Mouse (Mus musculus) forebrain, embryonic 14.5 days (tissue): ENCODE results near the gene Ppfibp1. TPM values are rescaled to one million over a fixed set of nuclear protein-coding genes. Genes with fewer than 3 reads are reported as not detected.

ENCODE experiments used
- ATAC-seq: fragments of 200-750 bp; cut with Nextera tagmentation; 2 replicates; pipeline ENCODE4 v1.8.0; 2017; ENCODE audit warnings: mild to moderate bottlenecking, moderate library complexity
- DNase-seq: peaks from one replicate; pipeline ENCODE4 v3.0.0-alpha.2; 2015; ENCODE audit warnings: low spot score
- H3K27ac ChIP-seq: fragments of 300-500 bp; sonication (generic); 2 replicates; pipeline ENCODE4 v1.5.1; 2014; ENCODE audit warnings: low read depth, mild to moderate bottlenecking, control low read depth, low read length, moderate library complexity
- H3K27me3 ChIP-seq: fragments of 300-500 bp; sonication (generic); replicated peaks from 2 replicates; pipeline ENCODE4 v1.6.1; 2014; ENCODE audit warnings: low read length, control low read depth, mixed read lengths; ENCODE audit not compliant: control insufficient read depth, insufficient read depth
- H3K36me3 ChIP-seq: fragments of 300-500 bp; sonication (generic); 2 replicates; pipeline ENCODE4 v1.6.1; 2014; ENCODE audit warnings: low read length, control low read depth; ENCODE audit not compliant: control insufficient read depth, insufficient read depth
- H3K4me1 ChIP-seq: fragments of 300-500 bp; sonication (generic); 2 replicates; pipeline ENCODE4 v1.6.1; 2014; ENCODE audit warnings: antibody characterized with exemption, low read length, control low read depth; ENCODE audit not compliant: control insufficient read depth, insufficient read depth
- H3K4me2 ChIP-seq: fragments of 300-500 bp; sonication (generic); 2 replicates; pipeline ENCODE4 v1.6.1; 2014; ENCODE audit warnings: mild to moderate bottlenecking, control low read depth, low read length
- H3K4me3 ChIP-seq: fragments of 300-500 bp; sonication (generic); 2 replicates; pipeline ENCODE4 v1.5.1; 2014; ENCODE audit warnings: low read depth, low read length, control low read depth
- H3K9ac ChIP-seq: fragments of 300-500 bp; sonication (generic); 2 replicates; pipeline ENCODE4 v1.6.1; 2014; ENCODE audit warnings: mild to moderate bottlenecking, low read length, control low read depth, moderate library complexity
- H3K9me3 ChIP-seq: fragments of 300-500 bp; sonication (generic); replicated peaks from 2 replicates; pipeline ENCODE4 v1.6.1; 2016; ENCODE audit warnings: low read length, control low read depth, mixed read lengths; ENCODE audit not compliant: control insufficient read depth
- WGBS: fragments of 180-500 bp; shearing (Covaris S2); extraction: QIAGEN DNeasy Blood & Tissue Kit; methylation state at CpG from one replicate; pipeline ENCODE4 v1.1.7; 2014; 5-methylcytosine and 5-hydroxymethylcytosine counted together
- polyA plus RNA-seq: library from polyadenylated mRNA; unstranded; fragments of >200 nt; fragmentation: Nextera tagmentation; extraction: Ambion mirVana; gene quantifications from 2 replicates; pipeline ENCODE4 v1.2.1, GENCODE M21; 2014

Gene Ppfibp1
- polyA plus RNA-seq, 1 experiment from 2014 or later: 10.9 TPM

DNA sequence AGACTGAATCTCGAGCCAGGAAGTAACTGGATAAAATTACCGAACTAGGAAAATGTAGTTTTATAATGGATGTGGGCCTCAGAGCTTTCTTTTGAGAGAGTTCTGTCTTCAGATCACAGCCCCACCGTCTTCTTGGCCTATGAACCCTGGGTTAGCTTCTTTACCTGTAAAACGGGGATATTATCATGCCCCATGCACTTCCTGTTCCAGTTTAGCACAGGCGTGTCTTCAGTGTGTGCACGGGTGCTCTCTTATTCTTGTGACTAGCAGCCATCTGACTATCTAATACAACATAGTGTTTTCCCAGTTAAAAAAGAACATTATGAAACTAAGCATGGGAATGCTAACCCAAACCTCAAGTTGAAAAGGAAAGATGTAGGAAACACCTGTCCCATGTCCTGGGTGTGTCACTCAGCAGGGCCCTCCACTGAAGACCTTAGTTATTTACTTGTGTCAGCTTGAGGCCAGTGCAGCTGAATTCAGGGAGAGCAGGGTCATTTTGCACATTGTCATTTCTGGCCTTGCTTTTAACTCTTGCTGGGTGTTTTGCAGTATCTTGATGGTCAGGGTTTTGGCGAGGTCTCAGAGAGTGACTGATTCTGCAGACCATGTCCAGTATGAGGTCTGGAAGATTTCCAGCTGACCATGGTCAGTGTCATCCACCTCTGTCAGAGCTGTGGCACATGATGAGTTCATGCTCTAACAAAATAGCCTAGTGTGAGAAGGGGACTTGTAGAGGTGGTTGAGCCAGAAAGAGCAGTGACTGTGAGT is 53.4 kb downstream of the Ppfibp1 start:
- Histone ChIP-seq H3K27me3 (no peaks in the 10 kb centered on the region), H3K4me1 (no peaks in the 10 kb centered on the region), H3K4me2 (no peak overlapping the region), H3K4me3 (no peak overlapping the region), H3K9ac (no peak overlapping the region), H3K9me3 (no peaks in the 10 kb centered on the region), H3K36me3 (no peaks in the 10 kb centered on the region), H3K27ac (no peak overlapping the region)
- DNase-seq (no peak), ATAC-seq (no peak)
- 88% methylated on average over 7 of the region's 7 CpGs for WGBS

DNA sequence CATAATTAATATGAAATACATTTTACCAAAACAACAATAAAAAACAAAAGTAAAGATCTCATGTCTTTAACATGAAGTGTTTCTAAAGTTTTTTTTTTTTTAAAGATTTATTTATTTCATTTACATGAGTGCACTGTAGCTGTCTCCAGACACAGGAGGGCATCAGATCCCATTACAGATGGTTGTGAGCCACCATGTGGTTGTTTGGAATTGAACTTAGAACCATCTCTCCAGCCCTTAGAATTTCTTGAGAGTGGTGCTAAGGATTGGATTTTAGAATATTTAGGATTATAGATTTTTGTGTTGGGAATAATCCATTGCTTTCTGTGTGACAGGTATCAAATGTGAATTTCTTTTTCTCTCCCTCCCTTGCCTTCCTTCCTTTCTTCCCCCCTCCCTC is 55.7 kb downstream of the Ppfibp1 start:
- DNase-seq: no peak
- Histone ChIP-seq H3K36me3 (no peaks in the 10 kb centered on the region), H3K4me2 (no peak overlapping the region), H3K9ac (no peak overlapping the region), H3K9me3 (no peaks in the 10 kb centered on the region), H3K27me3 (no peaks in the 10 kb centered on the region), H3K27ac (no peak overlapping the region), H3K4me3 (no peak overlapping the region), H3K4me1 (no peaks in the 10 kb centered on the region)
- no peak for ATAC-seq

DNA sequence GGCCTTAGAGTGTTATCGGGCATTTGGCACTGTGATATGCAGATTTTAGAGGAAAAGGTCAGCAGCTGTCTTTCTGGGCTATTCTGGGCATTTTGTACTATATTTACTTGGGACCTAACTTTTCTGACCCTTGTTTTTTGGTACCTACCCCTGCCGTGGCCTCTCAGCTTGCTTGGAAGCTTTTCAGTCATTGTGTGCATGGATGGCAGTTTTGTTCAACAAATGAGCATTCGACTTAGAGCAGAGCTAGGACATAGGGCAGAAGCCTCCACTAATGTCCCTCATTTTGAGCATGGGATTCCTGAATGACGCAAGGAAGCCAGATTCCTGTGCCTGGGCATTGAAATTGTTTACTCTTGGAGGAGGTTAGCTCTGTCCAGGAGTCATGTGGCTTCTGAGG is 56.5 kb downstream of the Ppfibp1 start:
- Histone ChIP-seq H3K4me1 (peaks cover 3% of the 10 kb centered on the region; the same call in 1 of the 2 replicates), H3K4me2 (no peak overlapping the region), H3K9ac (no peak overlapping the region), H3K9me3 (no peaks in the 10 kb centered on the region), H3K27ac (no peak overlapping the region), H3K27me3 (no peaks in the 10 kb centered on the region), H3K4me3 (no peak overlapping the region), H3K36me3 (no peaks in the 10 kb centered on the region)
- whole genome bisulfite sequencing: 68% methylated on average over 4 of the region's 4 CpGs
- DNase-seq (no peak), ATAC-seq (no peak)

DNA sequence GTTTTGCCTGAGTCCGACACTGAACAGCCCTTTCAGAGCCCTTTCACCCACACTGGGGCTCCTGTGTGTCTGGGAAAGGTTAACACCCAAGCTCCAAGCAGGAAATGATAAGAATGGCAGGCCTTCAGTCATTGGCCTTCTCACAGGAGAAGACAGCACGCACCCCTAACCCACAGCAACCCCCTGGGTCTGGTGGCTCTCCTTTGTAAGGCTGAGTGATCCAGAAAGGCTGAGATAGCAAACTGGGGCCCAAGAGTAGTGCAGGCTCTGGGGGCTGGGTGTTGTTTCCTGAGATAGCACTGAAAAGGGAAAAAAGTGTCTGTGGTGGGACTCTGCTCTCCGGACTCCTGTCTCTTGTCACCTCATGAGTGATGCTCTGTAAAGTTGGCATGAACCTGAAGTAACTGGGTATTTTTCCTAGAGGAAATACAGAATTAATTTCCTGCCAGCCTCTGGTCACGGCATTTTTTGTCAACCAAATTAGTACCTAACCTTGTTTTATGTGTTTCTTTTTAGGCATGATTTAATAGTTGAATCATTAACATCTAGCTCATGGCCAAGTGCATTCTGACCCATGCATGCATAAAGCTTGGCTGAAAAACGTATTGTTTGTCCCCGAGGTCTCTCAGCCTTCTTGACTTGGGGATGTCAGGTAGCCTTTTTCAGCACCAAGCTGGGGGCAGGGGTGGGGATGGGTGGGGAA is 58.2 kb downstream of the Ppfibp1 start:
- DNase-seq (no peak), ATAC-seq (no peak)
- no peaks in the 10 kb centered on the region for H3K27me3 ChIP-seq
- H3K9me3 ChIP-seq: no peaks in the 10 kb centered on the region
- no peak overlapping the region for H3K4me2 ChIP-seq
- no peak overlapping the region for H3K4me3 ChIP-seq
- peaks cover 9% of the 10 kb centered on the region; the same call in 1 of the 2 replicates for H3K4me1 ChIP-seq
- H3K9ac ChIP-seq: no peak overlapping the region
- H3K27ac ChIP-seq: no peak overlapping the region
- H3K36me3 ChIP-seq: no peaks in the 10 kb centered on the region
- 72% methylated on average over 6 of the region's 6 CpGs for WGBS

DNA sequence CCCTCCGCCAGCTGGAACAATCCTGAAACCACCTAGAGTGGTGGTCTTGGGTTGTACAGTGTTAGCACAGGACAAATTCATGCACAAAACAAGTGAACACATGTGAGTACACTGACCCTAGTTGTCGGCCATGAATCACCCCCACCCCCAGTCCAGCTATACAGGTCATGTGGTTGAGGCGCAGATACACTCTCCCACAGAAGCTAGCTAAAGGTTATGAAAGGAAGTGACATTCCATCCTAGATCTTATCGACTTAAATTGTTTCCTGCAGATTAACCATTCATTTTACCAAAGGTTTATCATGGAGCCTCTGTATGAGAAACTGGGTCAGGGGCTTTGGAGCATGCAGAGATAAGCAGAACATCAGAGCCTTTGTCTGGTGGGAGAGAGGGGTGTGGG is 58.9 kb downstream of the Ppfibp1 start:
- Histone ChIP-seq H3K4me2 (no peak overlapping the region), H3K9me3 (no peaks in the 10 kb centered on the region), H3K36me3 (no peaks in the 10 kb centered on the region), H3K4me3 (no peak overlapping the region), H3K27ac (no peak overlapping the region), H3K27me3 (no peaks in the 10 kb centered on the region), H3K9ac (no peak overlapping the region), H3K4me1 (peaks cover 9% of the 10 kb centered on the region; the same call in 1 of the 2 replicates)
- DNase-seq (no peak), ATAC-seq (no peak)
- WGBS: 87% methylated on average over 4 of the region's 4 CpGs

DNA sequence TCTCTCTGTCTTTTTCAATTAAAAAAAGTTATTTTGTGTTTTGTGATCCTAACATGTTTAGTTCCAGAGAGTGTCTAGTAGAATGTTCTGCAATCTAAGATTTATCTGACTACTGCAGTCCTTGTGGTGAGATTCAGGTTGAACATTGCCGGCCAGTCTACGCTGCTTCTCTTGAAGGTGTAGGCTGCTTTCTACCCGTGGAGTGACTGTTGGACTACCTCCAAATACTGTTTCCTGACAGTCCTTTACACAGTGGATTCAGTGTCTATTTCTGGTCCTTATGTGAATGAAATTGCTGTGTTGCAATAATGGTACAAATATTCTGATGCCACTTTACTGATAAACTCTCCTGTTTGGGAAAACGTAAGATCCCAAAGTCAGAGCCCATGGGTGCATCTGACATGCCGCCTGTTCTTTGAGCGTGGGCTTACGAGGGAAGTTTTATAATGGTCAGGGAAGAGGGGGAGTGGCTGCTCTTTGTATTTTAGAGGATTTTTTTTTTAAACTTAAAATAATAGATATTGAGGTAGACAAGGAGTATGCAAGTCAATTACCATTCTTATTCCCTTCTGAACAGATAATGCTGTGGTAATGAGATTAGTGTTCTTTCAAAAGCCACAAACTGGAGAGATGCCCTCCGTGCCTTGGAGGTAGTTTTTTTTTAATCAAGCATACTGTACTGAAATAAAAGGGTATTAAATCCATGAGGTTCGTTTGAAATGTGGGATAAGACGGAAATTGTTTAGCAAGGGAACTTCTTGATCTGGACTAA is 61.6 kb downstream of the Ppfibp1 start:
- Histone ChIP-seq H3K9me3 (no peaks in the 10 kb centered on the region), H3K4me1 (peaks cover 9% of the 10 kb centered on the region; the same call in 1 of the 2 replicates), H3K9ac (no peak overlapping the region), H3K27me3 (no peaks in the 10 kb centered on the region), H3K4me3 (no peak overlapping the region), H3K36me3 (no peaks in the 10 kb centered on the region), H3K4me2 (no peak overlapping the region), H3K27ac (no peak overlapping the region)
- ATAC-seq (no peak), DNase-seq (no peak)
- 18% methylated on average over 10 of the region's 10 CpGs for WGBS

DNA sequence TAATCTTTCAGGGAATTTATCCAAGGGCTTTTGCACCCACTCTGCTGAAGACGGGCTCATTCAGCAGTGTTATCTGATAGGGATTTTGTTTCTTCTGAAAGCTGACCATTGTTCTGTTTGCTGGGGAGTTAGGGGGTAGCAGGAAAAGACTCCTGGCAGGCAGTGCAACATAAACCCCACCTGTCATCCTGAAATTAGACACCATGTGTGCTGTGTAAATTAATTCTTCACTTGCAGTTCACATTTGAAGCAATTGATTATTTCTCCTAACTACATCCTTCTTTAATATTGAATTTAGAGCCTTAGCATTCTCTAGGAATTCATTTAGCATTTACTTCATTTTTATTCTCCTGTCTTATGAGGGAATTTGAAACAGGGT is 62.2 kb downstream of the Ppfibp1 start:
- DNase-seq (no peak), ATAC-seq (no peak)
- Histone ChIP-seq H3K27me3 (no peaks in the 10 kb centered on the region), H3K27ac (no peak overlapping the region), H3K36me3 (no peaks in the 10 kb centered on the region), H3K4me3 (no peak overlapping the region), H3K9me3 (no peaks in the 10 kb centered on the region), H3K9ac (no peak overlapping the region), H3K4me2 (no peak overlapping the region), H3K4me1 (peaks cover 9% of the 10 kb centered on the region; the same call in 1 of the 2 replicates)
- 2% methylated on average over 1 of the region's 1 CpGs for WGBS

DNA sequence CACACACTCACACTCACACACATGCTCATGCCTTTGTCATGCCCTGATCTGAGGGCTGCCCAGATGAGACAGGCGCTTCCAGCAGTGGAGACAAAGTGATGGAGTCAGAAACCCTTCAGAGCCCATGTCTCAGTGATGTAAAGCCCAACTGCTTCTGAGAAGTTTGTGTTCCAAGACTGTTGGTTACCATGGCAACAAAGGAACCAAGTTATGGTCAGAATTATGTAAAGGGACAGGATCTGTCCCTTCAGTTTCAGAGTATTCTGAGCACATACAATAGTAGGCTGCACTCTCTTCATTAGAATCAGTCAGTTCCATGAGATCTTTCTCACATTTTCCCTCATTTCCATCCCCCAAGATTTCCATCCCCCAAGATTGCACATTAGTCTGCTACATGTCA is 66.0 kb downstream of the Ppfibp1 start, which contains the start of gene 1700034J05Rik:
Gene 1700034J05Rik (minus strand): TSS at position 165 of the 400 bp plus-strand sequence.
- Histone ChIP-seq H3K9ac (no peak within 1 kb of the TSS), H3K4me3 (no peak within 1 kb of the TSS), H3K9me3 (no peaks in the 10 kb centered on the region), H3K4me1 (peaks cover 12% of the 10 kb centered on the region; the same call in 1 of the 2 replicates), H3K27ac (no peak within 1 kb of the TSS), H3K27me3 (no peaks in the 10 kb centered on the region), H3K4me2 (no peak within 1 kb of the TSS), H3K36me3 (no peaks in the 10 kb centered on the region)
- ATAC-seq: no peak
- 81% methylated on average over 1 of the region's 1 CpGs for WGBS
- peak; percentile 25 for DNase-seq
